Mouse (Mus musculus): ENCODE measurements around the gene Pcca. TPM values are rescaled to one million over a fixed set of nuclear protein-coding genes. Genes with fewer than 3 reads are reported as not detected.

The Pcca gene
- polyA plus RNA-seq, 1 experiment = 2.5 TPM

GRCm38 (mm10) chr14:122912812-122913498 lies 378.8 kb downstream of the Pcca start:
- H3K27me3 ChIP-seq (replicated peaks) = peaks cover 10% of the 10 kb centered on the region
- H3K36me3 ChIP-seq (replicated peaks; ENCODE audit: low read length) = no peaks in the 10 kb centered on the region
- peaks cover 5% of the 10 kb centered on the region; the same call in 1 of the 2 replicates for H3K9me3 ChIP-seq
- no peak for TF ChIP-seq FLI1 (IDR thresholded peaks at IDR 0.05; ENCODE audit: low read length)
- TF ChIP-seq GATA1 (IDR thresholded peaks at IDR 0.05; ENCODE audit: borderline replicate concordance, low read length) = no peak
- H3K4me1 ChIP-seq = peaks cover 14% of the 10 kb centered on the region
- peak overlapping the region; percentile 94 for H3K4me3 ChIP-seq (replicated peaks)

GRCm38 (mm10) chr14:122913657-122914056 lies 379.5 kb downstream of the Pcca start, which contains the start of gene Ggact:
Ggact (minus strand) TSS chr14:122913757.
- Histone ChIP-seq H3K9me3 (no peaks in the 10 kb centered on the region), H3K27me3 (replicated peaks) (peaks cover 10% of the 10 kb centered on the region), H3K36me3 (replicated peaks; ENCODE audit: low read length) (no peaks in the 10 kb centered on the region), H3K4me3 (replicated peaks) (peak within 1 kb of the TSS; percentile 94), H3K4me1 (peaks cover 14% of the 10 kb centered on the region)
- TF ChIP-seq GATA1 (IDR thresholded peaks at IDR 0.05; ENCODE audit: borderline replicate concordance, low read length) = no peak
- no peak for TF ChIP-seq FLI1 (IDR thresholded peaks at IDR 0.05; ENCODE audit: low read length)

GRCm38 (mm10) chr14:122917676-122918075 lies 383.6 kb downstream of the Pcca start:
- Histone ChIP-seq H3K27me3 (replicated peaks) (peaks cover 10% of the 10 kb centered on the region), H3K36me3 (replicated peaks; ENCODE audit: low read length) (no peaks in the 10 kb centered on the region), H3K4me1 (peaks cover 7% of the 10 kb centered on the region), H3K9me3 (no peaks in the 10 kb centered on the region), H3K4me3 (replicated peaks) (no peak overlapping the region)
- TF ChIP-seq GATA1 (IDR thresholded peaks at IDR 0.05; ENCODE audit: borderline replicate concordance, low read length) = no peak
- no peak for TF ChIP-seq FLI1 (IDR thresholded peaks at IDR 0.05; ENCODE audit: low read length)

GRCm38 (mm10) chr14:122920011-122920410 lies 385.9 kb downstream of the Pcca start:
- no peaks in the 10 kb centered on the region for H3K27me3 ChIP-seq (replicated peaks)
- no peak for TF ChIP-seq FLI1 (IDR thresholded peaks at IDR 0.05; ENCODE audit: low read length)
- TF ChIP-seq GATA1 (IDR thresholded peaks at IDR 0.05; ENCODE audit: borderline replicate concordance, low read length) = no peak
- H3K4me1 ChIP-seq = no peaks in the 10 kb centered on the region
- no peaks in the 10 kb centered on the region for H3K9me3 ChIP-seq
- no peak overlapping the region for H3K4me3 ChIP-seq (replicated peaks)
- no peaks in the 10 kb centered on the region for H3K36me3 ChIP-seq (replicated peaks; ENCODE audit: low read length)

- H3K4me3 ChIP-seq (replicated peaks) = no peak overlapping the region
- TF ChIP-seq FLI1 (IDR thresholded peaks at IDR 0.05; ENCODE audit: low read length) (no peak), GATA1 (IDR thresholded peaks at IDR 0.05; ENCODE audit: borderline replicate concordance, low read length) (no peak)
These were observed 402.3 kb downstream of the Pcca start for GRCm38 (mm10) chr14:122936460-122936859.

More at GRCm38 (mm10) chr14:122936460-122936859, 402.3 kb downstream of the Pcca start:
- Histone ChIP-seq H3K4me1 (no peaks in the 10 kb centered on the region), H3K9me3 (no peaks in the 10 kb centered on the region), H3K36me3 (replicated peaks; ENCODE audit: low read length) (peaks cover 1% of the 10 kb centered on the region), H3K27me3 (replicated peaks) (no peaks in the 10 kb centered on the region)

Other genes with a start within 250 kb of the Pcca start
- gene Gm5089, start 83.2 kb upstream of the Pcca start, polyA plus RNA-seq (2012; ENCODE audit: insufficient read depth, low replicate concordance) = not detected in 2 replicates
- not detected in 2 replicates for gene Zic5, start 68.6 kb upstream of the Pcca start, polyA plus RNA-seq (2012; ENCODE audit: insufficient read depth, low replicate concordance)
- not detected in 2 replicates for gene Zic2, start 58.9 kb upstream of the Pcca start, polyA plus RNA-seq (2012; ENCODE audit: insufficient read depth, low replicate concordance)
- gene Gm10837, start 43.7 kb upstream of the Pcca start, polyA plus RNA-seq (2012; ENCODE audit: insufficient read depth, low replicate concordance) = not detected in 2 replicates